Mouse (Mus musculus) spleen, adult 2 months (tissue): Measurements from ENCODE around the gene Zfp334.

Source experiments
- CTCF ChIP-seq: fragments of 200-500 bp; IDR thresholded peaks from 2 replicates; pipeline ENCODE4 v1.5.1; 2011; ENCODE audit warnings: mild to moderate bottlenecking, inconsistent platforms; ENCODE audit not compliant: insufficient read depth, insufficient read length, insufficient replicate concordance; ENCODE audit errors: extremely low read depth
- POLR2A ChIP-seq: fragments of 200-500 bp; IDR thresholded peaks from 2 replicates; pipeline ENCODE4 v1.6.1; 2011; ENCODE audit warnings: low read depth, low read length, inconsistent platforms

DNA sequence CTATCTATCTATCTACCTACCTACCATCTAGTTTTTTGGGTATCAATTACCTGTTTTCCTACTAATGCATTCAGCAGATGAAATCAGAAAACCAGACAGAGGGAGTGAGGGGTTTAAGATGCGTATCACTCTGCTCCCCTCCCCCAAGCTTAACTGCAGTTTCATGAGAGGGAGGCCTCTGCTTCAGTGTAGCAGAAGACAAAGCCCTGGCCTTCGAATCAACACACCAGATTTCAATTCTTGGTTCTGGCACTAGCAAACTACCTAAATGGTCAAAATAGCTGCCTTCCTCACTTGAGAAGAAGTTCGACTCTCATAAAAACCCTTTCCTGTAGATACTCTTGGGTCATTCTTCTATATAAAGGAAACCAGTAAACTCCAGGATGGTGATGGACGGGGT, 689 bp downstream of the Zfp334 start:
- TF ChIP-seq POLR2A (no peak), CTCF (no peak)
